Mouse (Mus musculus): ENCODE measurements at regions not wholly inside any gene's neighbourhood (a gene's known extent, or its start where the extent isn't known, plus 50 kb on each side); places are given as distances from the start of the nearest gene placed in this dataset.

GRCm38 (mm10) chr4:142775023-142775422, 437.8 kb downstream of the Prdm2 start:
- peaks cover 7% of the 10 kb centered on the region; the same call in 1 of the 2 replicates for H3K4me1 ChIP-seq (replicated peaks; ENCODE audit: control insufficient read depth, insufficient read depth, low read length)
- no peak overlapping the region for H3K27ac ChIP-seq (ENCODE audit: low read depth, low read length)
- no peak for TF ChIP-seq CTCF (IDR thresholded peaks at IDR 0.05; ENCODE audit: low read depth)
- H3K36me3 ChIP-seq (ENCODE audit: control insufficient read depth, insufficient read depth) = no peaks in the 10 kb centered on the region
- no peak overlapping the region for H3K9ac ChIP-seq (ENCODE audit: low read depth, low read length)
- H3K4me2 ChIP-seq (replicated peaks; ENCODE audit: low read depth) = no peak overlapping the region
- WGBS = 94% methylated on average over 5 of the region's 5 CpGs
- H3K4me3 ChIP-seq (ENCODE audit: low read depth, low read length) = no peak overlapping the region
- H3K27me3 ChIP-seq (replicated peaks; ENCODE audit: control insufficient read depth, insufficient read depth, low read length) = no peaks in the 10 kb centered on the region
- ATAC-seq = no peak
- no peaks in the 10 kb centered on the region for H3K9me3 ChIP-seq (ENCODE audit: control insufficient read depth)

DNA sequence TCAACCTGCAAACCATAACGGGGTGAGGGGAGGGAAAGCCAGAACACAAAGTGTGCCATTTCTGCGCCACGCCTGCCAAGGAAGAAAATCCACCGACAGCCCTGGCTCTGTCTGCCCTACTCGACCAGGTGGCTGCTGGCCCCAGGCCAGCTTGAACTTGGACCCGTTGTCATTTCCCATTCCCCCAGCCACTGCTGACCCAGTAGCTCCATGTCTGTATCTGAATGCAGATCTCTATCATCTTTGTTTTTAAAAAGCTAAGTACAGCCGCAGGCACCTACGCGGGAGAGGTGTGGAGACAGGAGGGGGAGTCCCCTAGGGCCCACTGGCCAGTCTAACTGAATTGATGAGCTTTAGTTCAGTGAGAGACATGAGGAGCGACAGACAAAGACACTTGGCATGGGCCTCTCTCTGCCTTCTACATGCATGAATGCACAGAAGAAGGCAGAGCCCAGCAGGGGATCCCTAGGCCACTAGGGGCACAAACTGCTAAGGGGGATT, 439.1 kb downstream of the Prdm2 start:
- no peak overlapping the region for H3K4me2 ChIP-seq (replicated peaks; ENCODE audit: low read depth)

GRCm38 (mm10) chr4:142772751-142773455, 439.9 kb downstream of the Prdm2 start:
- no peak overlapping the region for H3K9ac ChIP-seq (ENCODE audit: low read depth, low read length)
- H3K27ac ChIP-seq (ENCODE audit: low read depth, low read length) = no peak overlapping the region
- H3K4me2 ChIP-seq (replicated peaks; ENCODE audit: low read depth) = peak overlapping the region; percentile 21; the same call in 1 of the 2 replicates
- no peaks in the 10 kb centered on the region for H3K27me3 ChIP-seq (replicated peaks; ENCODE audit: control insufficient read depth, insufficient read depth, low read length)
- WGBS = 12% methylated on average over 16 of the region's 16 CpGs
- no peaks in the 10 kb centered on the region for H3K9me3 ChIP-seq (ENCODE audit: control insufficient read depth)
- no peak; the same call in 1 of the 2 replicates for ATAC-seq
- no peak; the same call in 1 of the 2 replicates for TF ChIP-seq CTCF (IDR thresholded peaks at IDR 0.05; ENCODE audit: low read depth)
- H3K4me1 ChIP-seq (replicated peaks; ENCODE audit: control insufficient read depth, insufficient read depth, low read length) = peaks cover 7% of the 10 kb centered on the region; the same call in 1 of the 2 replicates
- no peak overlapping the region for H3K4me3 ChIP-seq (ENCODE audit: low read depth, low read length)
- no peaks in the 10 kb centered on the region for H3K36me3 ChIP-seq (ENCODE audit: control insufficient read depth, insufficient read depth)

More for the DNA sequence above, 439.1 kb downstream of the Prdm2 start:
- no peak for ATAC-seq
- H3K36me3 ChIP-seq (ENCODE audit: control insufficient read depth, insufficient read depth) = no peaks in the 10 kb centered on the region
- H3K4me3 ChIP-seq (ENCODE audit: low read depth, low read length) = no peak overlapping the region
- no peak overlapping the region for H3K27ac ChIP-seq (ENCODE audit: low read depth, low read length)
- 0 out of 2 replicates have a peak, but pooled peaks have one; percentile 13 for TF ChIP-seq CTCF (IDR thresholded peaks at IDR 0.05; ENCODE audit: low read depth)
- no peaks in the 10 kb centered on the region for H3K27me3 ChIP-seq (replicated peaks; ENCODE audit: control insufficient read depth, insufficient read depth, low read length)
- no peak overlapping the region for H3K9ac ChIP-seq (ENCODE audit: low read depth, low read length)
- WGBS = 39% methylated on average over 10 of the region's 10 CpGs
- H3K9me3 ChIP-seq (ENCODE audit: control insufficient read depth) = no peaks in the 10 kb centered on the region
- H3K4me1 ChIP-seq (replicated peaks; ENCODE audit: control insufficient read depth, insufficient read depth, low read length) = peaks cover 7% of the 10 kb centered on the region; the same call in 1 of the 2 replicates

- 72% methylated on average over 6 of the region's 6 CpGs for WGBS
Measured at GRCm38 (mm10) chr4:142771520-142772150, 441.2 kb downstream of the Prdm2 start.

GRCm38 (mm10) chr4:142770177-142770576, 442.6 kb downstream of the Prdm2 start:
- TF ChIP-seq CTCF (IDR thresholded peaks at IDR 0.05; ENCODE audit: low read depth) = no peak
- 34% methylated on average over 8 of the region's 8 CpGs for WGBS
- Histone ChIP-seq H3K36me3 (ENCODE audit: control insufficient read depth, insufficient read depth) (no peaks in the 10 kb centered on the region), H3K27me3 (replicated peaks; ENCODE audit: control insufficient read depth, insufficient read depth, low read length) (no peaks in the 10 kb centered on the region), H3K4me3 (ENCODE audit: low read depth, low read length) (no peak overlapping the region), H3K9ac (ENCODE audit: low read depth, low read length) (no peak overlapping the region), H3K4me2 (replicated peaks; ENCODE audit: low read depth) (no peak overlapping the region), H3K27ac (ENCODE audit: low read depth, low read length) (no peak overlapping the region), H3K4me1 (replicated peaks; ENCODE audit: control insufficient read depth, insufficient read depth, low read length) (0 out of 2 replicates have a peak, but pooled peaks cover 7% of the 10 kb centered on the region), H3K9me3 (ENCODE audit: control insufficient read depth) (0 out of 2 replicates have a peak, but pooled peaks cover 2% of the 10 kb centered on the region)
- ATAC-seq = no peak

More at GRCm38 (mm10) chr4:142771520-142772150, 441.2 kb downstream of the Prdm2 start:
- H3K9me3 ChIP-seq (ENCODE audit: control insufficient read depth) = no peaks in the 10 kb centered on the region
- no peak overlapping the region for H3K27ac ChIP-seq (ENCODE audit: low read depth, low read length)
- H3K4me2 ChIP-seq (replicated peaks; ENCODE audit: low read depth) = no peak overlapping the region
- no peaks in the 10 kb centered on the region for H3K27me3 ChIP-seq (replicated peaks; ENCODE audit: control insufficient read depth, insufficient read depth, low read length)
- H3K4me1 ChIP-seq (replicated peaks; ENCODE audit: control insufficient read depth, insufficient read depth, low read length) = peaks cover 7% of the 10 kb centered on the region; the same call in 1 of the 2 replicates
- no peak for ATAC-seq
- no peak overlapping the region for H3K9ac ChIP-seq (ENCODE audit: low read depth, low read length)
- no peaks in the 10 kb centered on the region for H3K36me3 ChIP-seq (ENCODE audit: control insufficient read depth, insufficient read depth)
- H3K4me3 ChIP-seq (ENCODE audit: low read depth, low read length) = no peak overlapping the region
- no peak for TF ChIP-seq CTCF (IDR thresholded peaks at IDR 0.05; ENCODE audit: low read depth)

- H3K27ac ChIP-seq (ENCODE audit: low read depth, low read length) = no peak overlapping the region
- TF ChIP-seq CTCF (IDR thresholded peaks at IDR 0.05; ENCODE audit: low read depth) = no peak
- no peak overlapping the region for H3K9ac ChIP-seq (ENCODE audit: low read depth, low read length)
- H3K36me3 ChIP-seq (ENCODE audit: control insufficient read depth, insufficient read depth) = no peaks in the 10 kb centered on the region
- ATAC-seq = no peak
- H3K4me1 ChIP-seq (replicated peaks; ENCODE audit: control insufficient read depth, insufficient read depth, low read length) = no peaks in the 10 kb centered on the region
- 50% methylated on average over 4 of the region's 4 CpGs for WGBS
- H3K9me3 ChIP-seq (ENCODE audit: control insufficient read depth) = 0 out of 2 replicates have a peak, but pooled peaks cover 3% of the 10 kb centered on the region
- H3K4me3 ChIP-seq (ENCODE audit: low read depth, low read length) = no peak overlapping the region
- H3K27me3 ChIP-seq (replicated peaks; ENCODE audit: control insufficient read depth, insufficient read depth, low read length) = no peaks in the 10 kb centered on the region
- no peak overlapping the region for H3K4me2 ChIP-seq (replicated peaks; ENCODE audit: low read depth)
Measured at GRCm38 (mm10) chr4:142767665-142768064, 445.1 kb downstream of the Prdm2 start.
